8 mouse cellular contexts compared by ENCODE assay signal in the genomic region with DNA sequence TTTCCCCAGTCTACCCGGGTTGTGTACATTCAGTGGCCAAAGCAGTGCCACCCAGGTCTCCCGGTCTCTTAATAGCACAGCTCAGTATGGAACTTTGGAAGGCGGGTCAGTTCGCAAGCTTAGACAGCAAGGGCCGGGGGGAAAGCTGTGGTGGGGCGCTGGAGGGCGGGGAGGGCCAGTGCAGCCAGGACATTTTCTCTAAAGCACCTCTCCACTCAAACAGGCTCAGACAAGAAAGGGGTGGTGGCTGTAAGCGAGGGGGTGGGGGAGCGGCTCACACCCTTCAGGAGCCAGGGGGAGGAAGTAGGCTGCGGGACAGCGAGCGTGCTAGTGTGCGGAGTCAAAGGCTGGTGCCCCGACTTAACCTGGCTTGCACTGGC. TPM values are rescaled to one million over a fixed set of nuclear protein-coding genes. Genes with fewer than 3 reads are reported as not detected.
DNase-seq lines count a peak whose midpoint lies in the region; ATAC-seq lines count a peak whose summit lies in the region.

No protein-coding gene starts in this region.

- 1% methylated on average over 14 of the region's 14 CpGs for whole genome bisulfite sequencing in embryonic facial prominence, embryonic 11.5 days

- H3K4me2 ChIP-seq in embryonic facial prominence, embryonic 11.5 days (ENCODE audit: low read depth, low read length): peak overlapping the region; percentile 89

- H3K27me3 ChIP-seq in embryonic facial prominence, embryonic 11.5 days (ENCODE audit: control insufficient read depth, insufficient read depth, low read length): no peaks in the 10 kb centered on the region

- ATAC-seq in embryonic facial prominence, embryonic 11.5 days (replicated peaks; ENCODE audit: insufficient number of reproducible peaks, low FRiP score, low TSS enrichment, low read depth): peak; percentile 17; the same call in 1 of the 2 replicates
- peak; percentile 49 for ATAC-seq in inflammation-experienced regulatory T-cells, adult 6 months
- peak; percentile 33 for ATAC-seq in megakaryocyte progenitor cell, adult 5-6 weeks (replicated peaks; ENCODE audit: poor library complexity)

- H3K36me3 ChIP-seq in embryonic facial prominence, embryonic 11.5 days (replicated peaks; ENCODE audit: control insufficient read depth, insufficient read depth, low read depth, low read length): peaks cover 3% of the 10 kb centered on the region; the same call in 1 of the 2 replicates

- peak overlapping the region; percentile 88 for H3K9ac ChIP-seq in embryonic facial prominence, embryonic 11.5 days (replicated peaks; ENCODE audit: low read length)

- H3K27ac ChIP-seq in embryonic facial prominence, embryonic 11.5 days (replicated peaks; ENCODE audit: low read depth, low read length): peak overlapping the region; percentile 70

- H3K4me1 ChIP-seq in embryonic facial prominence, embryonic 11.5 days (ENCODE audit: control insufficient read depth, insufficient read depth, low read length): peaks cover 5% of the 10 kb centered on the region; the same call in 1 of the 2 replicates

- peak overlapping the region; percentile 82 for H3K4me3 ChIP-seq in embryonic facial prominence, embryonic 11.5 days (ENCODE audit: low read depth, low read length)

- peak; percentile 46 to 64 for DNase-seq in lung, adult 18-20 months
- no peak for DNase-seq in lung, postnatal 25 days (ENCODE audit: low spot score)
- DNase-seq in embryonic facial prominence, embryonic 11.5 days (ENCODE audit: low spot score): no peak
- peak; percentile 61 for DNase-seq in thymus, postnatal 25 days
- no peak for DNase-seq in right cerebral cortex, postnatal 36 days (ENCODE audit: low spot score in 2 of 2)
- DNase-seq in embryo, embryonic 9.5 days (ENCODE audit: extremely low spot score): no peak

- no peaks in the 10 kb centered on the region for H3K9me3 ChIP-seq in embryonic facial prominence, embryonic 11.5 days (replicated peaks; ENCODE audit: control insufficient read depth, low read length)

RNA-seq across cellular contexts. Expression of gene Sh3bgrl3, which starts 0.4 kb away (rescaled TPM):
- 316 TPM in 2 replicates for polyA plus RNA-seq in embryonic facial prominence, embryonic 11.5 days (2014; fragmentation: Nextera tagmentation; extraction: Ambion mirVana)
- 1,000 to 10,000 TPM in 2 of 3 experiments, 100 to 1,000 TPM in 1; 884 to 1,358 (median 1,179) TPM for polyA plus RNA-seq in inflammation-experienced regulatory T-cells, adult 6 months (2017; shearing (Covaris generic))
- total RNA-seq in megakaryocyte progenitor cell, adult 5-6 weeks (2015): 724 and 761 TPM in 2 replicates
- 230 and 307 TPM in 2 replicates for total RNA-seq in megakaryocyte progenitor cell, adult 5-6 weeks (2017)

RNA-seq across cellular contexts. Expression of gene Ubxn11, which starts 26.6 kb away (rescaled TPM):
- polyA plus RNA-seq in embryonic facial prominence, embryonic 11.5 days (2014; fragmentation: Nextera tagmentation; extraction: Ambion mirVana): 5.7 and 6.0 TPM in 2 replicates
- 10 to 100 TPM; 36.2 to 54.5 (median 36.5) TPM for polyA plus RNA-seq in inflammation-experienced regulatory T-cells, adult 6 months (2017; shearing (Covaris generic))
- total RNA-seq in megakaryocyte progenitor cell, adult 5-6 weeks (2015): 9.2 and 10.7 TPM in 2 replicates
- total RNA-seq in megakaryocyte progenitor cell, adult 5-6 weeks (2017): 6.5 and 7.3 TPM in 2 replicates

RNA-seq across cellular contexts. Expression of gene Cd52, which starts 34.1 kb away (rescaled TPM):
- 5.2 and 5.4 TPM in 2 replicates for polyA plus RNA-seq in embryonic facial prominence, embryonic 11.5 days (2014; fragmentation: Nextera tagmentation; extraction: Ambion mirVana)
- polyA plus RNA-seq in inflammation-experienced regulatory T-cells, adult 6 months (2017; shearing (Covaris generic)): 1,000 to 10,000 TPM; 2,728 to 3,832 (median 3,666) TPM
- 291 and 358 TPM in 2 replicates for total RNA-seq in megakaryocyte progenitor cell, adult 5-6 weeks (2015)
- 339 and 505 TPM in 2 replicates for total RNA-seq in megakaryocyte progenitor cell, adult 5-6 weeks (2017)

RNA-seq across cellular contexts. Expression of gene Cep85, which starts 57.9 kb away (rescaled TPM):
- polyA plus RNA-seq in embryonic facial prominence, embryonic 11.5 days (2014; fragmentation: Nextera tagmentation; extraction: Ambion mirVana): 27.5 and 29.4 TPM in 2 replicates
- 100 to 1,000 TPM in 2 of 3 experiments, 10 to 100 TPM in 1; 61.0 to 150 (median 121) TPM for polyA plus RNA-seq in inflammation-experienced regulatory T-cells, adult 6 months (2017; shearing (Covaris generic))
- total RNA-seq in megakaryocyte progenitor cell, adult 5-6 weeks (2015): 14.5 and 27.8 TPM in 2 replicates
- 33.8 and 41.0 TPM in 2 replicates for total RNA-seq in megakaryocyte progenitor cell, adult 5-6 weeks (2017)

Comparison
In these comparisons a context has a peak if more than half of its experiments do, and no peak if none do; other contexts are left out.
1. DNase-seq: peak in lung, adult 18-20 months (2 of 2) and thymus, postnatal 25 days (single experiment); none in lung, postnatal 25 days (single experiment), embryonic facial prominence, embryonic 11.5 days (single experiment), right cerebral cortex, postnatal 36 days (0 of 2) and embryo, embryonic 9.5 days (single experiment).
2. RNA of gene Cd52, which starts 34.1 kb away (polyA plus RNA-seq): 2,728 to 3,832 TPM in inflammation-experienced regulatory T-cells, adult 6 months; 5.2 to 5.4 TPM in embryonic facial prominence, embryonic 11.5 days; every median in the first group is over 100 times any median in the second.
3. Peak in every context shown above with its lines, with median percentiles within 50 percentile points of each other: ATAC-seq.